In the genomic region with DNA sequence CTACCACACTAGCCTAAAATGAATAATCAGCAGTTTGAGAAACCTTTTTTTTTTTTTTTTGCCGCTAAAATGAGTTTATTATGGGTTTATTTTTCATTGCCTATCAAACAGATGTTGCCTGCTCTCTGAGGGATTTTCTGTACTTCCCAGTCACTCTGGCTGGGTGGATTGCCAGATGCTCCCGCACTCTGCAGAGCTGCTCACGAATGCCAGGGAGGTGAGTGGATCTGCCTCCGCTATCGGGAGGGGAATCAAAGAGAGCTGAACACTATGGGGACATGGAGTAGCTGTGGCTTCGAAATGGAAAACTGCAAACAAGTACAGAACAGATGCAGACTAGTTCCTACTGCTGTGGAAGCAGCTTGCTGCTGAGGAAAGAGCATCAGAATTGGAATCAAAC, we compare ENCODE assay signal across 15 mouse cellular contexts.
DNase-seq lines count a peak whose midpoint lies in the region; ATAC-seq and TF ChIP-seq lines count a peak whose summit lies in the region.
"Had no signal": no experiment of that assay in that cellular context is flagged by ENCODE, and none has a peak within 500 bp of the region (broad histone marks: within the 10 kb centered on the region; RNA-seq: fewer than 3 reads in every experiment).

No protein-coding gene starts in this region.

- no peak for TF ChIP-seq CTCF in heart, adult 2 months (IDR thresholded peaks at IDR 0.05)

- no peak overlapping the region for H3K9ac ChIP-seq in hindbrain, embryonic 13.5 days
- no peak overlapping the region for H3K9ac ChIP-seq in hindbrain, embryonic 11.5 days (ENCODE audit: low read depth, low read length)
- H3K9ac ChIP-seq in embryonic facial prominence, embryonic 14.5 days (ENCODE audit: low read depth, low read length): no peak overlapping the region
- H3K9ac ChIP-seq in heart, adult 2 months (ENCODE audit: low read depth, low read length): no peak overlapping the region
- H3K9ac ChIP-seq: intestine, embryonic 15.5 days; limb, embryonic 15.5 days; lung, embryonic 14.5 days had no signal

- TF ChIP-seq POLR2A in heart, adult 2 months (IDR thresholded peaks at IDR 0.05; ENCODE audit: insufficient read depth, low read depth, low read length): no peak

- H3K27me3 ChIP-seq in hindbrain, embryonic 13.5 days: no peaks in the 10 kb centered on the region
- H3K27me3 ChIP-seq in hindbrain, embryonic 11.5 days (ENCODE audit: control insufficient read depth, insufficient read depth, low read length): no peaks in the 10 kb centered on the region
- no peaks in the 10 kb centered on the region for H3K27me3 ChIP-seq in embryonic facial prominence, embryonic 14.5 days (replicated peaks; ENCODE audit: control insufficient read depth, insufficient read depth, low read length)
- no peaks in the 10 kb centered on the region for H3K27me3 ChIP-seq in heart, adult 2 months (ENCODE audit: control insufficient read depth, insufficient read depth, low read length)
- H3K27me3 ChIP-seq: intestine, embryonic 15.5 days; limb, embryonic 15.5 days had no signal

- intact Hi-C loops in heart, adult 2 months (cut with DNase I): no loop called here

- peak; percentile 76 for ATAC-seq in hindbrain, embryonic 13.5 days (ENCODE audit: low FRiP score)
- no peak for ATAC-seq in hindbrain, embryonic 11.5 days (ENCODE audit: low FRiP score)
- 0 out of 2 replicates have a peak, but pooled peaks have one; percentile 50 for ATAC-seq in embryonic facial prominence, embryonic 14.5 days (ENCODE audit: low read depth)
- ATAC-seq: intestine, embryonic 15.5 days had no signal

- H3K4me2 ChIP-seq in hindbrain, embryonic 13.5 days: no peak overlapping the region
- H3K4me2 ChIP-seq in hindbrain, embryonic 11.5 days (replicated peaks; ENCODE audit: low read depth, low read length): no peak overlapping the region
- H3K4me2 ChIP-seq in embryonic facial prominence, embryonic 14.5 days (ENCODE audit: low read depth, low read length): peak overlapping the region; percentile 16; the same call in 1 of the 2 replicates
- H3K4me2 ChIP-seq: intestine, embryonic 15.5 days; limb, embryonic 15.5 days; lung, embryonic 14.5 days had no signal

- WGBS in hindbrain, embryonic 13.5 days: 58% methylated on average over 6 of the region's 6 CpGs
- WGBS in hindbrain, embryonic 11.5 days: 80% methylated on average over 6 of the region's 6 CpGs
- 58% methylated on average over 6 of the region's 6 CpGs for WGBS in embryonic facial prominence, embryonic 14.5 days
- 65% methylated on average over 6 of the region's 6 CpGs for WGBS in heart, adult 2 months

- H3K9me3 ChIP-seq in hindbrain, embryonic 13.5 days: no peaks in the 10 kb centered on the region
- no peaks in the 10 kb centered on the region for H3K9me3 ChIP-seq in hindbrain, embryonic 11.5 days (ENCODE audit: control insufficient read depth, low read length)
- H3K9me3 ChIP-seq in embryonic facial prominence, embryonic 14.5 days (ENCODE audit: control insufficient read depth, low read length): no peaks in the 10 kb centered on the region
- H3K9me3 ChIP-seq: intestine, embryonic 15.5 days; limb, embryonic 15.5 days had no signal

- no peak for DNase-seq in hindbrain, embryonic 11.5 days (ENCODE audit: low spot score)
- peak; percentile 77 for DNase-seq in brain, adult 2 months (ENCODE audit: low read depth, low spot score)
- DNase-seq in embryonic facial prominence, embryonic 14.5 days (ENCODE audit: low spot score): peak; percentile 39
- peak; percentile 8 to 27 for DNase-seq in layer of hippocampus, postnatal 10 days (ENCODE audit: low spot score in 2 of 2)
- no peak for DNase-seq in heart, adult 2 months
- DNase-seq in adrenal gland, adult (ENCODE audit: inconsistent age in 2 of 2, low spot score in 1 of 2): no peak
- DNase-seq: adrenal gland, postnatal 36 days; cerebellum, adult 11 months; heart, adult 11 months; kidney, postnatal 10 days; lung, embryonic 14.5 days had no signal

- H3K79me2 ChIP-seq in heart, adult 2 months (replicated peaks; ENCODE audit: control insufficient read depth, insufficient read depth, low read length): no peaks in the 10 kb centered on the region

- H3K4me3 ChIP-seq in hindbrain, embryonic 13.5 days: no peak overlapping the region
- no peak overlapping the region for H3K4me3 ChIP-seq in hindbrain, embryonic 11.5 days (ENCODE audit: low read depth, low read length)
- no peak overlapping the region for H3K4me3 ChIP-seq in embryonic facial prominence, embryonic 14.5 days (ENCODE audit: low read depth, low read length)
- H3K4me3 ChIP-seq in heart, adult 2 months: no peak overlapping the region
- H3K4me3 ChIP-seq: intestine, embryonic 15.5 days; limb, embryonic 15.5 days; myocyte had no signal

- no peak overlapping the region for H3K27ac ChIP-seq in hindbrain, embryonic 13.5 days
- H3K27ac ChIP-seq in hindbrain, embryonic 11.5 days (ENCODE audit: low read depth, low read length): no peak overlapping the region
- no peak overlapping the region for H3K27ac ChIP-seq in embryonic facial prominence, embryonic 14.5 days (replicated peaks; ENCODE audit: low read depth, low read length)
- H3K27ac ChIP-seq in heart, adult 2 months: no peak overlapping the region
- H3K27ac ChIP-seq: intestine, embryonic 15.5 days; limb, embryonic 15.5 days had no signal

- H3K4me1 ChIP-seq in hindbrain, embryonic 13.5 days (replicated peaks): no peaks in the 10 kb centered on the region
- H3K4me1 ChIP-seq in hindbrain, embryonic 11.5 days (replicated peaks; ENCODE audit: control insufficient read depth, insufficient read depth, low read length): no peaks in the 10 kb centered on the region
- no peaks in the 10 kb centered on the region for H3K4me1 ChIP-seq in embryonic facial prominence, embryonic 14.5 days (ENCODE audit: control insufficient read depth, insufficient read depth, low read length)
- no peaks in the 10 kb centered on the region for H3K4me1 ChIP-seq in heart, adult 2 months (ENCODE audit: control insufficient read depth, insufficient read depth, low read length)
- H3K4me1 ChIP-seq: intestine, embryonic 15.5 days; limb, embryonic 15.5 days had no signal

- no peaks in the 10 kb centered on the region for H3K36me3 ChIP-seq in hindbrain, embryonic 13.5 days
- no peaks in the 10 kb centered on the region for H3K36me3 ChIP-seq in hindbrain, embryonic 11.5 days (ENCODE audit: control insufficient read depth, insufficient read depth, low read length)
- no peaks in the 10 kb centered on the region for H3K36me3 ChIP-seq in embryonic facial prominence, embryonic 14.5 days (ENCODE audit: control insufficient read depth, insufficient read depth, low read length)
- no peaks in the 10 kb centered on the region for H3K36me3 ChIP-seq in heart, adult 2 months (ENCODE audit: control insufficient read depth, insufficient read depth, low read length)
- H3K36me3 ChIP-seq: intestine, embryonic 15.5 days; limb, embryonic 15.5 days had no signal

- no peak for TF ChIP-seq EP300 in heart, adult 2 months (IDR thresholded peaks at IDR 0.05; ENCODE audit: insufficient read depth, low read depth, low read length)

Comparison
In these comparisons a context has a peak if more than half of its experiments do, and no peak if none do; other contexts are left out.
1. DNase-seq: peak in brain, adult 2 months (single experiment), embryonic facial prominence, embryonic 14.5 days (single experiment) and layer of hippocampus, postnatal 10 days (2 of 2); none in hindbrain, embryonic 11.5 days (single experiment), heart, adult 2 months (0 of 2) and adrenal gland, adult (0 of 2).